Mouse (Mus musculus) cerebellum, postnatal 36 days (tissue): ENCODE measurements at regions not wholly inside any gene's neighbourhood (a gene's known extent, or its start where the extent isn't known, plus 50 kb on each side); places are given as distances from the start of the nearest gene placed in this dataset.
A peak's percentile ranks its signal among the peaks of the same experiment; 100 is the strongest.

Experiments
- DNase-seq, 2 experiments: peaks; one replicate each; pipeline ENCODE4 v3.0.0; 2021 to 2022; ENCODE audit warnings: mixed read lengths in 2 of 2

DNA sequence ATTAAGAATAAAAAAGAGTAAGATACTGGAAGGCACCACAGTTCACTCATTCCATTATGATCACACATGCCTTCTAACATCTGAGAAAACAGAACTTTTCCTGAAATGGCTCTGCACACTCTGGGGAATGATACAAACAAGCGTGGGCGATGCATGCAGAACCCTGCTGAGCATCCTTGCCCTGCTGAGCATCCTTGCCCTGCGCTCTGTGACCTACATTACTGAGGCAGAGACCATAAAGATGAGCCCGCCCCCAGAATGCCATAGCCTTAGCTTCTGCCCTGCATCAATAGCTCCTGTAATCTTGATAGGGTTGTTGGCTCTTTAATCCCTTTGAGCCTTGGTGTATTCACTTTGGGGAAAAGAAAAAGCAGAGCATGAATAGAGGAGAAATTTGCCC, 132.2 kb upstream of the B3gat2 start:
- DNase-seq, result peak; percentile 48 to 53

DNA sequence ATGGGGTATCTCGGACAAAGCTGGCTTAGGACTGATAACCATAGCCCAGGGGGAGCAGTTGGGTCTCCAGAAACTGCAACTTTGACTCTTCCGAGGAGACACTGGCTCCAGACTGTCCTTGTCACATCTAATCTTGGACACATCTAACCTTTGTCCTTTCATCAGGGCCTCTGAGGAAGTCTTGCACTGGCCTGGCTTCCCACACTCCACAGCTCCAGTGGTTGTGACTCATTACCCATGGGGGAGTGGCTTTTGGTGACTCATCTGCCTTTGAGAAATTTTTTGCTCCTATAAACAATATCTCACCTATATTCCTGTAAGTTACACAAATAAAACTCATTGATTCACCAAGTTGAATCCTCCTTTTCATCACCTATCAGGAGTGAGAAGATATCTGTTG, 116.5 kb upstream of the B3gat2 start:
- DNase-seq, result no peak

DNA sequence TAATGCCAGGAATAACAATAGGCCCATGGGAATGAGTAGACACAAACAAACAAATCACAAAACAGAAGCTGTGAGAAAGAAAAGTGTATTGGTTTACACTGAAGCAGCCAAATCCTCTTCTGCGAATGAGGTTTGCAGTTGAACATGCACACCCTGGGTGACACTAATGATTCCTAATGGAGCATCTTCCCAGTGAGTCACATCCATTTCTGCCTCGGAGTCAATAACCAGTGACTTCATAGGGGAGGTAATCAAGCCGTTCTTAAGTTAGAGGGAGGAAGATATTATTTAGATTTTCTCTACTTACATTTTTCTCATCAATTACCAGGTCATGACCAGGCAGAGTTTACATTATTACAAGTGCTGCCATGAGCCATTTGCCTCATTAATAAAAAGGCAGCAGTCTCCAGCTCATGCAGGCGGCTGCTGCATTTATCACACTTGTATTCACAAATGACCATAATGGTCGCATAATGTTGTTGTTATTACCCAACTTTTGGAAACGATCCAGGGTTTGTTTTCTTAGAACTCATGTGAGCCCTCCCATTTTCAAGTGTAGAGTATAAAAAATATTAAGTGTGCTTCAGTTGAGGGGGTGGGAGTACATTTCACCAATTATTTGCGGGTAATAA, 112.6 kb upstream of the B3gat2 start:
- DNase-seq, result no peak

DNA sequence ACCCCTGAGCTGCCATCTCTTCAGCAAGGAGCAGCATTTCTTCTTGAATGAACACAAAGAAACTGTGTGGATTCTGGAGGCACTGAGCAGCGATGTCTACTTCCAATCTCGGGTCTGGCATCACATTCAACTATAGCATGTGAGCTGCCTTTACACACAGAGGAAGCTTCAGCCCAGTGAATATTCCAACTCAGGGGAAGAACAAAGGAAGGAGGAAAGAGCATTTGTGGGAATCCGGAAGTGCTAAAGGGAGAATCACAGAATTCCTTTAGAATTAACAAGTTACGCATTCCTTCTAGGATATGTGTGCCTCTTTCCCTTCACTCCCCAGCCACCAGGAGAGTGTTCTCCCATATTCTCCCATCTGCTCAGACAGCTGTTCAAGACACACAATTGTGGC, 111.7 kb upstream of the B3gat2 start:
- DNase-seq, result no peak

DNA sequence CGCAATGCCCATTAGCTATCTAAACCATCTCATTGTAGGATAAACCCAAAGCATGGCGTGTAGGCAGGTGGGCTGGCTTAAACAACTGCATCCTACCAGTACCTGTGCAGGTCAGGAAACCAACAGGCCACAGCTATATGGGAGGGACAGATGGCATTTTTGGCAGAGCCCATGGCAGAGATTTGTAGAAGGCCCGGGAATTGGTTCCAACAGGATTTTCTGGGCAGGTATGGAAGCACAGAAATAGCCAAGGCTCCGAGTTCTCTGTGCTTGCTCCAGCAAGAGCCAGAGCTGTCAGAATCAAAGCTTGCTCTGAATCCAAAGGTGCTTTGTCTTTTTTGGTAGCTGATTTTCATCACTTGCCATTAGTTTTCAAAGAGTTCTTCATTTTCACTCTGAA, 107.9 kb upstream of the B3gat2 start:
- DNase-seq, result peak; percentile 70 to 77

DNA sequence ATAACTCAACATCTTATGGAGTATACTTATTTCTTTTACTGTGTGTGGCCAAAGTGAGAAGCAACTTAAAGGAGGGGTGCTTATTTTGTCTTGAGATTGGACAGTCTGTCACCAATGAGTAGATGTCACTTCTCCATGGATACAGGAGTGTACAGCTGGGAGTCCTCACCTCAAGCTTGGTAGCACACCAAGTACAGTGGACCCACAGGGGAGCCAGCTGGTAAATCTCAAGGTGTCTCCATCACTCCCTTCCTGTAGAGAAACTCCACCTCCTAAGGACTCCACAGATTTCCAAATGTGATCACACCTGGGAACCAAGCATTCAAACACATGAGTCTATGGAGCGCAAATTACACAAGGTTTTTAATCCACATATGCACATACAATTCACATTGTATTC, 105.8 kb upstream of the B3gat2 start:
- DNase-seq, result peak in 1 of 2 experiments; percentile 41

DNA sequence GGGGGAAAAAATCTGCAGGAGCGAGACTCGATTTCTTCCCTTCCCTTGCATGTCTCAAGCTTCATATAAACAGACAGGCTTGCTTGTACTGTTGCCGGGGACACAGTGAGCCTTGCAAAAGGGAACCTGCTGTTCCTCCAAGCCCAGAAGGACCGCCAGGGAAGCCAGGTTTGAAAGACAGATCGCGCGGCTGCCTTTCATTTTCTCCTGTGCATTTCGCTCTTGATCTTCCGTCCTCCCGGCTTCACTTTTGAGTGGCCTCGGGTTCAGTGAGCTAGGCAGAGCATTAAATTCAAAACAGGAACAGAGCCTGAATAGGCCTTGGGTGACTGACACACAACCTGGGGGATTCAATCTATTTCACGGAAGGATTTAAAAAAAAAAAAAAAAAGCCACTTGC, 105.3 kb upstream of the B3gat2 start:
- DNase-seq, result peak; percentile 61 to 74

DNA sequence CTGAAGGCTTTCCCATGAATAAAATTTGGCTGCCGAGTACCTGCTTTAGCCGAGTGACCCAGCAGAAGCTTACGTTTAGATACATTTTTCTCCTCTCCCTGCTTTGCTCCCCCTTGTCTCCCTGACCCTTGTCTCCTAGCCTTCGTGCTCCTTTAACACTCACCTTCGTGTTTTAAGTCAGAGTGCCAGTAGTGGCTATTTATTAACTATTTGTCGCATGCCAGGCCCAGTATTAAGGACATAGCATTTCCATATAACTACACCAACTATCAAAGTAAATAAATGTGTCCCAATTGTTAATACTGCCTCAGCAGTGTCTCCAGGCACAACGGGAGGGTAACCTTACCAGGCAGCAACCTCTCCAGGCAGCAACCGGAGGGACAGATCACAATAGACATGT, 104.8 kb upstream of the B3gat2 start:
- DNase-seq, result no peak

DNA sequence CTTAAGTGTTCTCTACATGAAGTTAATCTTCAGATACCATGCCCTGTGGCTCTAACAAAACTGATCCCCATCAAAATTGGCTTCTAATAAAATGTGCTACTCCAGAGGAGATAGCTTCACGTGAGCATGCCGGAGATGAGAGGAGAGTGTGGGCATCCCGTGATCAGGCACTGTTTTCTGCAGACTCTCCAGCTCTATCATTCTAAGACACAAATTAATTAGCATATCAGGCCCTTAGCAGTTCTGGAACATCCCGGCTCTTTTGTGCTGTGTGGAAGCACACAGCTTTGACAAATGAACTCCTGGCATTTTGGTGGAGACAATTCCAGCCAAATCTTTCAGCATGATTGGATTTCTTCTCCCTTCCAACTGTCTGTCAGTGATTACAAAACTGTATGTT, 91.0 kb upstream of the B3gat2 start:
- DNase-seq, result no peak

DNA sequence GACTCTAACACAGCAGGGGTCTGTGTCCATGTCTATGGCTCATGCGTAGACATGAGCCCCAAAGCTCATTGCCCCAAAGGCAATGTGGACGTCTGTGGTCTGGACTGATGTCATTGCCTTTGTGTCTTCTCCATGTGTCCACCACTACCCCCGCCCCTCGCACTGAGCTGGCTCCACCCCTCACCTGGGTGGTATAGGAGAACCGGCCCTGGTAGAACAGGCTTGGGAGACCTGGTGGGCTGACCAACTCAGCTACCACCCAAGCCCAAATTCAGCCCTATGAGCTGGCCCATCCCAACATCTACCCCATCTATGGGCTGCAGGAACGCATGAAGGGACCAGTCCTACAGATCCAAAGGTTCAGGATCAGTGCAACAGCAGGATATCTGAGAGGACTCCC, 87.2 kb upstream of the B3gat2 start:
- no peak for DNase-seq

DNA sequence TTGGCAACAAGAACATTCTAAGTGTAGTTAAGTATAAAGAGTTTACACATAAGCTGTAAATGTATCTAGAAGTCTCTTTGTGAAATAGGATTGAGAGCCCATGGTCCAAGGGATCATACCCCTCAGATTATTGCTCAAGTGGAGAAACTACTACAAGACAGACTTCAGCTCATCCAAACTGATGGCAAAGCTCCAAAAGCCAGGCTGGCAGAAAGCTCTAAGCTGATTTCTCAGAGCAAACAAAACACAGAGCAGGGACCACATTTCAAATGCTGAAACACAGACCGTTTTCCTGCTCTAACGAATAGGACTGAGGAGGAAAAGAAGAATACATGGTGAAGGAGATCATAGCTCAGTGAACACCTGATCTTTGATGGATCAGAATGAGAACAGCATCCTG, 85.3 kb upstream of the B3gat2 start:
- peak in 1 of 2 experiments; percentile 23 for DNase-seq

DNA sequence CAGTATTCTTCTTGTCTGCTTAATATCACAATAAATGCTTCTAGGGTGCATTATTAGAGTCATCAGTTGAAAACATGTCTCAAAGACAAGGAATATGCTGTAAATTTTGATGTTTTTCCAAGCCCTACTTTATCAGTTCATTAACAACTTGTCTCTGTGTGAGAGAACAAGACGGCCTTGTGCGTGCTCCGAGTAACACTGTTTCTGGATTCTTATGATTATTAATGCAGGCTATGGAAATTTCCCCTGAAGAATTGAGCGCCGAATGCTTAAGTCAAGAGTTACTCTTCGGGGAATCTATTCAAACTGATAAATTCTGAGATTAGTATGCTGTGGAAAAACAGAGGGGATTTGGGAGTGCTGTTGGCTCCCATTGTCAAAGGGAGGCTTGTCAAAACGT, 72.2 kb upstream of the B3gat2 start:
- DNase-seq, result no peak

DNA sequence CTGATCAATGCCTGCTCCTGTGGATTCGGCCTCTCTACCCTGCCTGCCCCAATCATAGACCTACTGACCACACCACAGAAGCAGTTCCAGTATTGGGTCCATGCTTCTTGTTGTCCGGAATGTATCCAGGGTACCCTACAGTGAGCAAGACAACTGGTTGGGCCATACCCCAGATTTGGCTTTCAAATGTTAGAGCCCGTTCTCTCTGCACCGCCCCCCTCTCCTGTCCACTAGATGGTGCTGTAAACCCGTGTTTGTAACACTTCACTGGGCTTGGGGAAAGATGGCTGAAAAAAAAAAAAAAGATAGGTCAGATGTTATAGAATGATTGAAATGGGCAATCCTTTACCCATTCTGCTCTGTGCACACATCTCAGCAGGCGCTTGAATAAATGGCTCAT, 56.1 kb upstream of the B3gat2 start:
- DNase-seq, result peak; percentile 71 to 73

DNA sequence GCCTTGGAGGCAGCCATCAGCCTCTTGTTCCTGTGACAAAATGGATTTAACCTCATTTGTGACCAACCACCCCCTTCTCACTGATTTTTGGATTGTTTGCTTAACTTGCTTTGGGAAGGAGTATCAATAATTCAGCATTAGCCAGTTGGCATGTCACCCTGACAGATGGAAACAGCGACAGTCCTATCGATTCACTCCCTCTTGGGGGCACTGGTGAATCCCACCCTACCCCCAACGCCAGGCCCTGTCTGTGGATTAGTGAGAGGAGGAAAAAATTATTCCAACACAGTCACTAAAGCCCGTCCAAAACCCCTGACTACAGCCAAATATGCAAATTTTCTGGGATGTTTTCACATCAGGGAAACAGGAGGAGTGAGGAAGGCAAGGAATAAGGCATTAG, 55.1 kb upstream of the B3gat2 start:
- no peak for DNase-seq
